16 mouse cellular contexts compared by ENCODE assay signal in genomic region chrX:52108966-52109365, GRCm38 (mm10). TPM values are rescaled to one million over a fixed set of nuclear protein-coding genes. Genes with fewer than 3 reads are reported as not detected.
"Had no signal": no experiment of that assay in that cellular context is flagged by ENCODE, and none has a peak within 500 bp of the region (broad histone marks: within the 10 kb centered on the region; RNA-seq: fewer than 3 reads in every experiment).

No protein-coding gene starts in this region.

- H3K27me3 ChIP-seq: midbrain, embryonic 12.5 days had no signal

- H3K9ac ChIP-seq: limb, embryonic 13.5 days; liver, embryonic 14.5 days; liver, postnatal 0 days; lung, embryonic 14.5 days; midbrain, embryonic 12.5 days had no signal

- H3K9me3 ChIP-seq: limb, embryonic 10.5 days; limb, embryonic 13.5 days; midbrain, embryonic 12.5 days had no signal

- DNase-seq: layer of hippocampus, postnatal 36 days; liver, postnatal 0 days; lung, embryonic 14.5 days; thymus, adult 18-20 months; thymus, postnatal 36 days had no signal

- H3K4me2 ChIP-seq: limb, embryonic 13.5 days; liver, embryonic 11.5 days; lung, embryonic 14.5 days; midbrain, embryonic 12.5 days had no signal

- H3K4me3 ChIP-seq: left cerebral cortex, adult 2 months; limb, embryonic 10.5 days; limb, embryonic 13.5 days; midbrain, embryonic 12.5 days had no signal

- H3K4me1 ChIP-seq: limb, embryonic 10.5 days had no signal

- H3K27ac ChIP-seq: kidney, postnatal 0 days; left cerebral cortex, adult 2 months; limb, embryonic 10.5 days; limb, embryonic 13.5 days; liver, embryonic 14.5 days; macrophage; midbrain, embryonic 12.5 days had no signal

- ATAC-seq: intestine, postnatal 0 days; liver, postnatal 0 days; lung, postnatal 0 days; midbrain, embryonic 16.5 days had no signal

- H3K36me3 ChIP-seq: limb, embryonic 10.5 days; limb, embryonic 13.5 days; midbrain, embryonic 12.5 days had no signal

RNA-seq across cellular contexts. Expression of gene Gpc4, which starts 56.1 kb away (rescaled TPM):
- polyA plus RNA-seq: macrophage had no signal
